Mouse (Mus musculus): ENCODE measurements around the gene Cog6.

Cog6 gene

GRCm38 (mm10) chr3:52960951-52961350 lies 56.1 kb downstream of the Cog6 start:
- DNase-seq = no peak

GRCm38 (mm10) chr3:52958444-52959120 lies 58.5 kb downstream of the Cog6 start:
- DNase-seq = no peak

- no peak for DNase-seq
These were observed 59.2 kb downstream of the Cog6 start for GRCm38 (mm10) chr3:52957861-52958260.

- DNase-seq = no peak
These were observed 60.8 kb downstream of the Cog6 start for GRCm38 (mm10) chr3:52956236-52956635.

GRCm38 (mm10) chr3:52955481-52956019 lies 61.5 kb downstream of the Cog6 start:
- DNase-seq = no peak

GRCm38 (mm10) chr3:52954656-52955055 lies 62.4 kb downstream of the Cog6 start:
- no peak for DNase-seq

GRCm38 (mm10) chr3:52953831-52954230 lies 63.2 kb downstream of the Cog6 start:
- no peak for DNase-seq

GRCm38 (mm10) chr3:52948824-52949223 lies 68.2 kb downstream of the Cog6 start:
- DNase-seq = no peak

GRCm38 (mm10) chr3:52947444-52947843 lies 69.6 kb downstream of the Cog6 start:
- no peak for DNase-seq

GRCm38 (mm10) chr3:52940832-52941468 lies 76.1 kb downstream of the Cog6 start:
- DNase-seq = no peak

- no peak for DNase-seq
These were observed 78.6 kb downstream of the Cog6 start for GRCm38 (mm10) chr3:52938398-52938797.

GRCm38 (mm10) chr3:52937739-52938306 lies 79.2 kb downstream of the Cog6 start:
- no peak for DNase-seq

GRCm38 (mm10) chr3:52931956-52932355 lies 85.1 kb downstream of the Cog6 start:
- DNase-seq = peak; percentile 39 to 50

All from thymus, postnatal 36 days (tissue).